Mouse (Mus musculus) limb, embryonic 11.5 days (tissue): ENCODE measurements around the gene Tbx6. TPM values are rescaled to one million over a fixed set of nuclear protein-coding genes. Genes with fewer than 3 reads are reported as not detected.

Experiments used
- ATAC-seq: fragments of 200-750 bp; cut with Nextera tagmentation; 2 replicates; pipeline ENCODE4 v1.8.0; 2017; ENCODE audit warnings: low read depth; ENCODE audit not compliant: insufficient number of reproducible peaks, low FRiP score, low TSS enrichment
- DNase-seq: peaks from one replicate; pipeline ENCODE4 v3.0.0-alpha.2; 2015; ENCODE audit warnings: low spot score
- H3K27ac ChIP-seq: fragments of 300-500 bp; sonication (generic); replicated peaks from 2 replicates; pipeline ENCODE4 v1.5.1; 2014; ENCODE audit warnings: low read depth, mild to moderate bottlenecking, low read length
- H3K27me3 ChIP-seq: fragments of 300-500 bp; sonication (generic); 2 replicates; pipeline ENCODE4 v1.6.1; 2014; ENCODE audit warnings: mild to moderate bottlenecking, low read length, mixed read lengths; ENCODE audit not compliant: control insufficient read depth, insufficient read depth
- H3K36me3 ChIP-seq: fragments of 300-500 bp; sonication (generic); 2 replicates; pipeline ENCODE4 v1.6.1; 2014; ENCODE audit warnings: mild to moderate bottlenecking, low read length, moderate library complexity, mixed read lengths; ENCODE audit not compliant: control insufficient read depth, insufficient read depth
- H3K4me1 ChIP-seq: fragments of 300-500 bp; sonication (generic); 2 replicates; pipeline ENCODE4 v1.6.1; 2014; ENCODE audit warnings: low read length, mixed read lengths; ENCODE audit not compliant: control insufficient read depth, insufficient read depth
- H3K4me2 ChIP-seq: fragments of 300-500 bp; sonication (generic); 2 replicates; pipeline ENCODE4 v1.6.1; 2014; ENCODE audit warnings: low read depth, mild to moderate bottlenecking, moderate library complexity; ENCODE audit not compliant: severe bottlenecking
- H3K4me3 ChIP-seq: fragments of 300-500 bp; sonication (generic); 2 replicates; pipeline ENCODE4 v1.5.1; 2014; ENCODE audit warnings: low read depth, low read length
- H3K9ac ChIP-seq: fragments of 300-500 bp; sonication (generic); 2 replicates; pipeline ENCODE4 v1.6.1; 2014; ENCODE audit warnings: mild to moderate bottlenecking, low read length
- H3K9me3 ChIP-seq: fragments of 300-500 bp; sonication (generic); 2 replicates; pipeline ENCODE4 v1.6.1; 2016; ENCODE audit warnings: low read length; ENCODE audit not compliant: control insufficient read depth
- WGBS: fragments of 180-500 bp; shearing (Covaris S2); extraction: QIAGEN DNeasy Blood & Tissue Kit; methylation state at CpG from one replicate; pipeline ENCODE4 v1.1.7; 2014; 5-methylcytosine and 5-hydroxymethylcytosine counted together
- polyA plus RNA-seq: library from polyadenylated mRNA; unstranded; fragments of >200 nt; fragmentation: Nextera tagmentation; extraction: Ambion mirVana; gene quantifications from 2 replicates; pipeline ENCODE4 v1.2.1, GENCODE M21; 2014

Gene Tbx6
- polyA plus RNA-seq, result 0.45 and 0.67 TPM in 2 replicates

DNA sequence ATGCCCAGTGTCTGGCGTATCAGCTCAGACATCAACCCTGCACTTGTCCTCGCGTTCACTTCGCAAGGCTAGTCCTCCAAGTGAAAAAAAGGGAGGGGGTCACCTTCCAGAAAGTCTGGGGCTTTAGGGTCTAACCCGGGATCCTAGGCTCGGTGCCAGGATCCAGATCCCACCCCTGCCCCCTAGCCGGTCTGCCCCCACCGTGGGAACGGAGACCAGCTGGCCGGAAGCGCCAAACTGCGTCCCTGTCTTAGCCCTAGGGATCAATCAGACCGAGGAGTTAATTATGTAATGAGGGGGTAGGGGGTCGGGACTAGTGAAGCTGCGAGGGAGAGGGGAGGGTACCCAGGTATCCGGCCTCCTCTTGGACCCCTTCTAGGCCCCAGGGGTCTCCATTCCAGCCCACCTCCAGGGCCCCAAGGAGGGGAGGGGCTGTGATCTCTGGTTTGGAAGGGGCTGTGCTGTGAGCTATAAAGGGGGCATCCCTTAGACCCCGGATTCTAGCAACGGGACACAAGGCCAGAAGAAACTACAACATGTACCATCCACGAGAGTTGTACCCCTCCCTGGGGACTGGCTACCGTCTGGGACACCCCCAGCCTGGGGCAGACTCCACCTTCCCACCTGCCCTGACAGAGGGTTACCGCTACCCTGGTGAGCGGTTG lies at the start of gene Tbx6:
Gene Tbx6 (plus strand): TSS at position 513 of the 665 bp plus-strand sequence.
- Histone ChIP-seq H3K27me3 (no peaks in the 10 kb centered on the region), H3K9me3 (no peaks in the 10 kb centered on the region), H3K4me1 (peaks cover 14% of the 10 kb centered on the region; the same call in 1 of the 2 replicates), H3K4me2 (peak within 1 kb of the TSS; percentile 90), H3K4me3 (peak within 1 kb of the TSS; percentile 37), H3K9ac (peak within 1 kb of the TSS; percentile 52), H3K36me3 (peaks cover 8% of the 10 kb centered on the region; the same call in 1 of the 2 replicates), H3K27ac (peak within 1 kb of the TSS; percentile 64)
- DNase-seq (no peak), ATAC-seq (peak; percentile 15; the same call in 1 of the 2 replicates)
- 3% methylated on average over 22 of the region's 22 CpGs for WGBS

DNA sequence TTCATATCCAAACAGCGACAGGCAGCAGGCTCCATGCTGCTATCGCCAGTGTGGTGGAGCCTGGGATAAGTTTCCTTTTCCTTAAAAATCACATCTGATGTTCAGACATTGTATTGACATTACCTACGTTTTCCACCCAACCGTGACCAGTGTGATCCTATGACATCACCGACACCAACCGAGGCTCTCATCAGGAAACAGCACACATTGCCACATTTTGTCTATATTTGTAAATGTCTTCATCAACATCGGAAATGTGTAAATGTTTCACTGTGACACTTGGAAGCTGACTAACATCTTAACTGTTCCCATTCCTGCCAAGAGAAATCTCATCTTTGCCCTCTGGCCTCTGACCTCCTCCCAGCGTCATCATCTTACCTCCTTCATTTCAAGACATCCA lies 45.2 kb upstream of the Tbx6 start:
- H3K27ac ChIP-seq, result no peak overlapping the region
- DNase-seq, result no peak
- no peak overlapping the region for H3K4me2 ChIP-seq
- no peaks in the 10 kb centered on the region for H3K9me3 ChIP-seq
- no peaks in the 10 kb centered on the region for H3K4me1 ChIP-seq
- H3K27me3 ChIP-seq, result no peaks in the 10 kb centered on the region
- H3K9ac ChIP-seq, result no peak overlapping the region
- ATAC-seq, result no peak
- no peak overlapping the region for H3K4me3 ChIP-seq
- 87% methylated on average over 8 of the region's 8 CpGs for WGBS
- H3K36me3 ChIP-seq, result no peaks in the 10 kb centered on the region

DNA sequence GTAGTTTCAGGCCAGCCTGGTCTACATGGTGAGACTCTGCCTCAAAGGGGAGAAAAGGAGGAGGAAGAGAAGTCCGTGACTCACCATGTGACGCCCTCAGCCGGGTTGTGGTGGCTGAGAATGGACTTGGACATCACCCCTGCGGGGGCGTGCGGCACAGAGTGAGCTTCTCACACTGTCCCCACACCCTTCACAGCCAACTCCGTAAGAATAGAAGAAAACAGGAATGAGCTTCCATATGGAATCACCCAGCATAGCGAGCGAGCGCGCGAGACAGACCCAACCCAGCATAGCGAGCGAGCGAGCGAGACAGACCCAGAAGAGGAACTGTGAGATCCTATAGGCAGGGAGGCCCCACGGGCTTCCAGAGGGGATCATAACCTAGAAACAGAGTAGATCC lies 41.7 kb upstream of the Tbx6 start:
- Histone ChIP-seq H3K4me2 (no peak overlapping the region), H3K9me3 (no peaks in the 10 kb centered on the region), H3K36me3 (no peaks in the 10 kb centered on the region), H3K9ac (no peak overlapping the region), H3K27ac (no peak overlapping the region), H3K4me1 (no peaks in the 10 kb centered on the region), H3K4me3 (no peak overlapping the region), H3K27me3 (no peaks in the 10 kb centered on the region)
- WGBS, result 88% methylated on average over 17 of the region's 17 CpGs
- ATAC-seq (no peak), DNase-seq (no peak)

DNA sequence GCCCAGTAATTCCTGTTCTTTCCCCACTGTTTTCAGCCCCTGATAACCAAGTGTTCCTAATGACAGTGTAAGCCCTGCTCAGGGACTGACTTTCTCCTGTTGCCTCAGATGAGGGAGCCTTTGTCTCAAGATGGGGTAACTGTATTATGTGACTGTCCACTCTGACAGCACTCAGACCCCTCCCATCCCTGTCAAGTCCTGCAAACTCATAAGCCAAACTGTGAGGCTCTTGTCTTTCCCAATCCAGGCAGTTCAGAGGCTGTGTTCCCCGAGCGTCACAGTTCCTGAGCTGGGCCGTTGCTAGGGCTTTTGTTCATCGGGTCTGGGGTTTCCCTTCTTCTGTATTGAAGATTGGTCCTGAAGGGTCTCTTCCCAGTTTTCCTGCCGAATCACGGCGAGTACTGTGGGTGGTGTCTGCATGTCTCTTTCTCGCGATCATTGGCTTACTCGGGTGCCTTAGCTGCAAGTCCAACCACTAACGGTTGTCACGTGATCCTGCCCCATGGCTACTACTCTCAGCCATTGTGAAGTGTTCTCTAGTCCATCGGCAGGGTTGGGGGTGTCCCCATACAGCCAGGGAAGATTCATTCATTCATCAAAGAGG lies 41.0 kb upstream of the Tbx6 start:
- Histone ChIP-seq H3K4me2 (no peak overlapping the region), H3K36me3 (no peaks in the 10 kb centered on the region), H3K9ac (no peak overlapping the region), H3K27ac (no peak overlapping the region), H3K4me3 (no peak overlapping the region), H3K4me1 (no peaks in the 10 kb centered on the region), H3K27me3 (no peaks in the 10 kb centered on the region), H3K9me3 (no peaks in the 10 kb centered on the region)
- no peak for ATAC-seq
- 87% methylated on average over 13 of the region's 13 CpGs for WGBS
- DNase-seq, result no peak

DNA sequence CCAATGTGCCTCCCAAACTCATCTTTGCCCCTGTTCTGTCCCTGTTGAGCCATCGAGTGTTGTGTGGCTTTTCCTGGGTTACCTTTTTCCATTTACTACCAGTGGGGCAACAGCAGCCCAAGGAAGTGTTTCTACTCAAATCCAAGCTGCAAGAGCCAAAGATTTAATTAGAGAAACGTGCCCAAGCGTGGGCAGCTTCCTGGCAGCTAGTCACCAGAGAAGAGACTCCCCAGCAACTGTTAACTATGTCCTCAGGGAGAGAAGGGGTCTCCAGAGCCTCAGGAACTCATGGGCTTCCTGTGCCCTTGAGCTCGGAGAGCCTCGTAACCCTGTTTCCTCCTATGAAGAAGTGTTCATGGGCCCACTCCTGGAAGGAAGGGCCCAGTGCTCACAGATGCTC lies 40.3 kb upstream of the Tbx6 start:
- H3K4me2 ChIP-seq, result no peak overlapping the region
- no peaks in the 10 kb centered on the region for H3K9me3 ChIP-seq
- ATAC-seq (no peak), DNase-seq (no peak)
- no peaks in the 10 kb centered on the region for H3K27me3 ChIP-seq
- no peak overlapping the region for H3K4me3 ChIP-seq
- H3K27ac ChIP-seq, result no peak overlapping the region
- no peaks in the 10 kb centered on the region for H3K36me3 ChIP-seq
- no peaks in the 10 kb centered on the region for H3K4me1 ChIP-seq
- H3K9ac ChIP-seq, result no peak overlapping the region
- 72% methylated on average over 5 of the region's 5 CpGs for WGBS

DNA sequence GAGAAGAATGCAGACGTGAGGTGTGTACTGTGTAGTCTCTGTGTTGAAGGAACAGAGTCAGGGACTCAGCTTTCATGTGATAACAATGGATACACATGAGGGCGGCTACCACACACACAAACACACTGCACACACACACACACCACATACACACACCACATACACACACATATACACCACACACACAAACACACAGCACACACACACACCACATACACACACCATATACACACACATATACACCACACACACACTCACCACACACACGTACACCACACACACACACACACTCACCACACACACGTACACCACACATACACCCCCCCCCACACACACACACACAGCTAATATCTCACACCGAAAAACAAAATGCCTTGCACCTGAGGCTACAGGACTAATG lies 39.8 kb upstream of the Tbx6 start:
- 84% methylated on average over 5 of the region's 5 CpGs for WGBS
- Histone ChIP-seq H3K9ac (no peak overlapping the region), H3K27ac (no peak overlapping the region), H3K9me3 (no peaks in the 10 kb centered on the region), H3K4me1 (no peaks in the 10 kb centered on the region), H3K27me3 (no peaks in the 10 kb centered on the region), H3K36me3 (no peaks in the 10 kb centered on the region), H3K4me3 (no peak overlapping the region), H3K4me2 (no peak overlapping the region)
- DNase-seq (no peak), ATAC-seq (no peak)

DNA sequence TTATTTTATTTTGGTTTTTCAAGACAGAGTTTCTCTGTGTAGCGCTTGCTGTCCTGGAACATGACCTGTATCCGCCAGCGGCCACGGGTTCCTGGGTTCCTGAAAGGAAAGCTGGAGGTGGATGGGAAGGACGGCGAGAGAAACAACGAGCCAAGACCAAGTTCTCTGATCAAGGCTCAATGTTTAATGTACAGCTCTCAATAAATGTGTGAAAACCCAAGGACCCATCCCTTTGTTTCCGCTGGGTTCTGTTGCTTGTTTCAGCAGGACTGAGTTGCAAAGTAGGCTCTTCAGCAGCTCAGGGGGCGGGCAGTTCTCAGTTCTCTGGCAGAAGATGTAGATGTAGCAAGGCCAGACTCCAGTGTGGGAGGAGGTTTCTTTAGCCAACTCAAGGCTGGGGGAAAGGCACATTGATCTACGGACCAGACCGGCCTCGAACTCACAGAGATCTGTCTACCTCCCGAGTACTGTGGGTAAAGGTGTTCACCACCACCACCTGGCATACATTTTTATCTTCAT lies 39.3 kb upstream of the Tbx6 start:
- Histone ChIP-seq H3K9me3 (no peaks in the 10 kb centered on the region), H3K27ac (no peak overlapping the region), H3K4me1 (no peaks in the 10 kb centered on the region), H3K36me3 (no peaks in the 10 kb centered on the region), H3K27me3 (no peaks in the 10 kb centered on the region), H3K9ac (no peak overlapping the region), H3K4me3 (no peak overlapping the region), H3K4me2 (no peak overlapping the region)
- DNase-seq (no peak), ATAC-seq (no peak)
- WGBS, result 88% methylated on average over 13 of the region's 13 CpGs

DNA sequence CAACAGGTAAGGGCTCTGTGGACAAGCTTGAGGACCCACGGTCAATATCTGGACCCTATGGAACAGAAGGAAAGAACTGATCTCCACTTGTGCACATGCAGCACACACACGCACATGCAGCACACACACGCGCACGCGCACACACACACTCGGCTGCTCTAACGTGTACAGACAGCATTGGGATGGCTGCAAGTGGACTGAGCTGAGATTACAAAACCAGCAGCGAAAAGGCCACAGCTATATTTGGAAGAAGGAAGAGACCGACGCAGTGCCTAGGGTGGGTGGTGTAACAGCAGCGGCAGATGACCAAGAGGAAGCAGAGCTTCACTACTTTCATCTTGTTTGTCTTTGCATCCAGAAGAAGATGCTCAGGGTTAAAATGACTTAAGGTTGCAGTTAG lies 35.2 kb upstream of the Tbx6 start:
- H3K27me3 ChIP-seq, result no peaks in the 10 kb centered on the region
- H3K9ac ChIP-seq, result no peak overlapping the region
- DNase-seq (no peak), ATAC-seq (no peak)
- H3K4me2 ChIP-seq, result no peak overlapping the region
- H3K9me3 ChIP-seq, result no peaks in the 10 kb centered on the region
- no peak overlapping the region for H3K27ac ChIP-seq
- no peaks in the 10 kb centered on the region for H3K36me3 ChIP-seq
- H3K4me1 ChIP-seq, result no peaks in the 10 kb centered on the region
- 92% methylated on average over 12 of the region's 12 CpGs for WGBS
- no peak overlapping the region for H3K4me3 ChIP-seq
